Mouse (Mus musculus) inflammation-experienced regulatory T-cells, adult 6 months (primary cell): Measurements from ENCODE around the gene Midn. TPM values are rescaled to one million over a fixed set of nuclear protein-coding genes. Genes with fewer than 3 reads are reported as not detected.
A peak's percentile ranks its signal among the peaks of the same experiment; 100 is the strongest.
"Not testable (repeated sequence)": the region's sequence is repeated elsewhere in the genome, so short reads cannot be mapped to it uniquely, and the experiment has no call there.

Experiments
- ATAC-seq: one replicate; pipeline ENCODE4 v1.8.0; 2017
- polyA plus RNA-seq, 3 experiments: library from polyadenylated mRNA; unstranded; fragments of 100-300 nt; shearing (Covaris generic); gene quantifications; one replicate each; pipeline ENCODE4 v1.2.1; 2017

The Midn gene
- polyA plus RNA-seq, 3 experiments from 2014 or later, result 7.3 to 9.3 (median 7.5) TPM

- no peak for ATAC-seq
These were observed 11.0 kb downstream of the Midn start for GRCm38 (mm10) chr10:80159021-80159560.

DNA sequence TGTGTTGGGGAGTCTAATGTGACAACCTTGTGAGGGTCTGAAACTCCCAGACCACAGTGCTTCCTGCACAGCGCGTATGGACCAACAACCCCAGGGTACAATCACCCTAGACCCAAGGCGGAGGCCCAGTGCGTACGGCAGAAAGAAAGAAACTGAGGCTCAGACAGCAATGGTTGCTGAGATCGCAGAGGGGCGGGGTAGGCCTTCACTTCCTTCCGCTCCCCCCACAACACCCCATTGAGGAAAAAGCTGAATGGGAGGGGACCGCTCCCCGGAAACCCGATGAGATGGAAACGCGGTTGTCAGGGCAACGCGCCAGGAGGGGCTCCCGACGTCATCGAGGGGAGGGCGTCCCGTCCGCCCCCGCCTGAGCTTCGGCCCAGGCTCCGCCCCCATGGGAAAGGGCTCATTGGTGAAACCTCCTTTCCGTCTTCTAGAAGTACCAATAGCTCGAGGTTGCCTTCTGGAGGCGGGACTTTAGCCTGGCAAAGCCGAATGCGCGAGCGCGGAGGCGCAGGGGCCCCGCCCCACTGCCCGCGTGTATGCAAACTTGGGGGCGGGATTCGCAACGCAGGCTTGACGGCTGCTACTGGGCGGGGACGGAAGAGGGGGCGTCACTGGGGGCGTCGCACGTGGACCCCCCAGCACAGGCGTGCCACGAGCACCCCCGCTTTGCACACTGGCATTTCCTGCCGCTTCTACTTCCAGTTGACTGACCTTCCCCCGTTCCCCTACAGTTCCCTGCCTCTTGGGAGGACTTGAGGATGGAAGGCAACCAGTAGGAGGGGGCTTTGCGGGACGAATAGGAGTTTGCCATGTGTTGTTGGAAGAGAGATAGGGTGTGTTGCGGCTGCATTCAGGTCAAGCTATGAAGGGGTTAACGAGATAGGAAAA, 11.7 kb downstream of the Midn start:
- ATAC-seq, result peak; percentile 89

GRCm38 (mm10) chr10:80160455-80161371, 12.6 kb downstream of the Midn start:
- no peak for ATAC-seq

DNA sequence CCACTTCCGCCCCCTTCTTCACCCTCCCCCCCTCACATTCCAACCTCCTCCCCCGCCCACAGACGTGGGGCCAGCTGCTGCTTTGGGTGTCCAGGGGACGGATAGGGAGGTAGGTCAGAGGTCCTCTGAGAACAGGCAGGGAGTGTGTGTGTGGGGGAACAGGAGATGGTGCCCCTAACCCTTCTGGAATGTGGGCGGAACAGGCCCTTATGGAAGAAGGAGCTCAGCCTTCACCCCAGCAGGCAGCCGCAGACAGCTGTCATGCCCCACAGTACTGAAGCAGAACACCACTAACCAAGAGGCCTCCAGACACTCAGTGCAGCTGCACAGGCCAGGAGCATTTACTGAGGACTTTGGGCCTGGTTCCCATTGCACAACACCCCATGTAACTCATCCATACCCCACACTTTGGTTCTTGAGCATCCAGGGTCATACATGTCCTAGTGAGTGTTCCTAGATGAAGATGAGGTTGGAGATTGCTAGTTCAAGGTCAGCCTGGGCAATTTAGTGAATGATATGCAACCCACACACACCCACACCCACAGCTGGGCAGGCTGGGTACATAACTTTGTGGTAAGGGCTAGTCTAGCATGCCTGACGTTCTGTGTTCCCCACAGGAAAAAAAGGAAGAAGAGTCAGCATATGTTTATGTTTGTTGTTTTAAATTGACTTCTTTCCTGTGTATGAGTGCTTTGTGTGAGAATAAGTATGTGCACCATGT, 13.6 kb downstream of the Midn start:
- ATAC-seq, result no peak

DNA sequence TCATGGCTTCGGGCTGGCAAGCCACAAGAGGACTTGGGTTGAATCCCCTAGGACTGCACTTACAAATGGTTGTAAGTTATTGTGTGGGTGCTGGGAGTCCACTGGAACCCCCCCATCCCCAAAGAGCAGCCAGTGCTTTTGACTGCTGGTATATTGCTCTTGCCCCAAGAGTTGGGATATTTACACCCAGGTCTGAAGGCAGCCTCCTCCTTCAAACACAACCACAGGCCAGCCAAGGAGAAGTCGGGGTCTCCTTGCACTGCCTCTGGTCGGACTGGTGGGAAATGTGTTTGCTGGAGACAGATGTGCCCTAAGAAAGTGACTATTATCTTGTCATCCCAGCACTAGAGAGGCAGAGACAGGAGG, 14.2 kb downstream of the Midn start:
- no peak for ATAC-seq

DNA sequence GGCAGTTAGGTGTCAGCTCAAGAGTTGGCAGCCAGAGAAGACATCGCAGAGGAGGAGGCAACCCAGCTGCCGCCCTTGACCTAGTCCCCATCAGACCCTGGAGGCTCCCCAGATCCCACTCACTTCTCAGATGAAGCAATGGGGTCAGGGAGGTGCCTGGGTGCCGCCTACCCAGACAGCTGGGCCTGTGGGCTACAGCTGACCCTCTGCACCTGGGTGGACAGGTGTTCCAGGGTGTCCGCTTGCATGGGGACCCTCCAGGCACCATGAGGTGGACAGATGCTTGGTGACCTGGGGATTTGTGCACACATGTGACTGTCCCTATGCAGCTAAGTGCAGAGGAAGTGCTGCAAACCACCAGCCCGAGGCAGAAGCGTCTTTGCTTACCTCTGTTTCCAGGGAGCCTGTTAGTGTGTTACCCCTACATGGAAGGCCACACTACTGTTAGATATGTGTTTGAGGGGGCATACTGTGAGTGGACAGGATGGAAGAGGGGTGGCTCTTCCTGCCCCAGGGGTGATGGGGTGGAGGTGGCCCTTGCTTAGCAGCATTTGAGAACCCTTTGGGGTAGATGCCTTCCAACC, 14.7 kb downstream of the Midn start:
- ATAC-seq, result no peak

DNA sequence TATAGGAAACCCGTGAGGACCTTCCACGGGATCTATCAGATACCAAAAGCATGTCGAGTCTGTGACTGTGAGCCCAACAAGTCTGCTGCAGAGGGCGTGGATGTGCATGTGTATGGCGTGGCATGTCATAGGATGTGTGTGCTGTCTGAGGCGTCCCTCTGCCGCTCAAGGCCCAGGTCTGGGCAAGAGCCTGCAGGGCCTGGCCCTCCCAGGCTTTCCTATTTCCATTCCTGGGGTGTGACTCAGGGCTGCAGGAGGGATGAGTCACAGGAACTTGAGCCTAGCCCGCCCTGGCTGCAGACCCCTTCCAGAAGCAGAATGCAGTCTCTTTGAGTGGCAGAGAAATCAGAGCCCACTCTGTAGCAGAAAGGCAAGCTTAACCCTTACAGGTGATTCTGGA, 15.6 kb downstream of the Midn start:
- no peak for ATAC-seq

DNA sequence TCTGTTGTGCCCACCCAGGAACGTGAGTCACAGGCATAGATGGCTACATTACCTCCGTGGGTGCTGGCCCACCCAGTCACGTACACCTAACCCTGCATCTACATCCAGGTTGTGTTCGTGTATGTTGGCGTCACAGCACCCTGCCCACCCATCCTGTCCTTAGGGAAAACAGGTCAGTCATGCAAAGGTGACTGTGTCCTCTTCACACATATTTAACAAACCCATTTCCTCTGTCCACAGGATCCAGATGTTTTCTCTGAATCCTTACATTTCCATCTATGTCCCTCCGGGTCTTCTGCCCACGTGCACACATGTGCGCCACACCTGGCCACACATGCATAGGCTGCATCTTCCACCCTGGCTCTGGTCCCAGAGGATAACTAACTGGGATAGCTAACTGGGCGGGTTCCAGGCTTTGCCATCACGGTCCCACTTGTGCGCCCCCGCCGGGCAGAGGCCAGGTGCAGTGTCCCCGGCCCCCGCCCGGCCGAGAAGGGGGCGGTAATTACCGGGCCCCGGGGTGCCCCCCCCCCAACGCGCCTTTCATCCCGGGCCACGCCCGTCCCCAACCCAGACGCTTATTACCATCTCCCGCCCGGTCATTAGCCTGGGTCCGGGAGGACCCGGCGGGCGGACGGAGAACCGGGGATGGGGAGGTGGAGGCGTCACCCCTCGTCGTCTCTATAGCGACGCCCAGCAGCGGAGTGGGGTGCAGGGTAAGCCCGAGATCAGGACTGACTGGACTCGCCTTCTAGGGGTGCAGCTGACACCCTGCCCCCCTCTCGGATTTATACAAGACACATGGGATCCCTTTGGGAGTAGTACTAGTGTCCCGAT, 16.3 kb downstream of the Midn start:
- no peak for ATAC-seq

DNA sequence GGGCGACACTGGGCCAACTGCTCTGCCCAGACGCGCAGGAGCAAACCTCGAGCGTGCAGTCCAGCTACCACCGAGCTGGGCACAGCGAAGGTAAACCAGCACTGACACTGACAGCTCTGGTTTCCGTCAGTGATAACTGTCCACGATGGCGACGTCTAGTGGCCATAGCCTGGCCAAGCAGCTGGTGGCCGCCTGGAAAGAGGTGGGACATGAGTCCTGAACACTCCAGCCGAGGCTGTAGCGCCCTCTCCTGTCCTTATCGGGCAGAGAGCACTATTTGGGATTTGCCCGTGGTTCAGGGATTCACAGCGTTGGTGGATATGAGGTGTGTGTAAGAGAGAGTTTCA, 16.9 kb downstream of the Midn start:
- peak; percentile 22 for ATAC-seq

DNA sequence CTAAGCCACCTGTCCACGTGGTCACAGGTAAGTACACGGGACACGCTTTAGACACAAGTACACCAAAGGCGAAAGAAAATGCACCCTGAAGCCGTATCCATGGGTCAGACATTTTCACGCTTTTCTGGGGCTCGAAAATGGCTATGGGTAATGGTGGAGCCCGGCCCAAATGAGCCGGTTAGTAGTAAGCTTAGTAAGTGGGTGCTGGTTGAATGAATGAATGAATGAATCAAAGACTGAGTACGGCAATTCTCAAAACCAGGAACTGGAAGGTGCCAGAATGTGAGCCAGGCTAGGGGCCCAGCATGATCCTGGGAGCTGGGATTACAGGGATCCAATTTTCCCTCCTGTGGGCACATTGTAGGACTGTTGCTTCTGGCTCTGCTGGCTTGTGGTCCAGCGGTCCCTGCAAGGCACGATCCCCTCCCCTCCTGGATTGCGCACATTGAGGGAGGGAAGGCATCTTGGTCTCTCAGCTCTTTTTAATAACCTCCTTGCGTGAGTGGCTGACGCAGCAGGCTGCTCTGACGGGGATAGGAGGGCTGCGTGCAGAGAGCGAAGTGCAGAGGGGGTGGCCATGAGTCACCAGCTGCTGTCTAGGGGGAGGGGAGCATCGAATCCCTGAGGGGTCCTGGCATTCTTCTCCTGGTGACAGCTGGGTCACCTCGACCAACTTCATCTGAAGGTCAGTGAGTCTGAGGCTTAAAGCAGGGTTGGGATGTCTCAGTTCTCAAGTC, 17.5 kb downstream of the Midn start, which contains the start of gene Cirbp:
Gene Cirbp, plus strand, starts transcription at position 594 of the 737 bp plus-strand sequence.
- no peak for ATAC-seq

DNA sequence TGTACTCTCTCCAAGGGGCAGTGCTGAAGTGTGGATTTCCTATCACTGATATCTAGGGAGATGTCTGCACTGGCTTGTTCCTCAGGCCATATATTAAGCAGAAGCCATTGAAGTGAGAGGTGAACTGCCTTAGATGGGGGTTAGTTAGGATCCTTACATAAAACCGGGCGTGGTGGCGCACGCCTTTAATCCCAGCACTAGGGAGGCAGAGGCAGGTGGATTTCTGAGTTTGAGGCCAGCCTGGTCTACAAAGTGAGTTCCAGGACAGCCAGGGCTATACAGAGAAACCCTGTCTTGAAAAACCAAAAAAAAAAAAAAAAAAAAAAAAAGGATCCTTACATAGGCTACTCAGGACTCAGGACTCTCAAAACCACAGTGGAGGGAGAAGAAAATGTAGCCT, 18.1 kb downstream of the Midn start:
- not testable (repeated sequence) for ATAC-seq

DNA sequence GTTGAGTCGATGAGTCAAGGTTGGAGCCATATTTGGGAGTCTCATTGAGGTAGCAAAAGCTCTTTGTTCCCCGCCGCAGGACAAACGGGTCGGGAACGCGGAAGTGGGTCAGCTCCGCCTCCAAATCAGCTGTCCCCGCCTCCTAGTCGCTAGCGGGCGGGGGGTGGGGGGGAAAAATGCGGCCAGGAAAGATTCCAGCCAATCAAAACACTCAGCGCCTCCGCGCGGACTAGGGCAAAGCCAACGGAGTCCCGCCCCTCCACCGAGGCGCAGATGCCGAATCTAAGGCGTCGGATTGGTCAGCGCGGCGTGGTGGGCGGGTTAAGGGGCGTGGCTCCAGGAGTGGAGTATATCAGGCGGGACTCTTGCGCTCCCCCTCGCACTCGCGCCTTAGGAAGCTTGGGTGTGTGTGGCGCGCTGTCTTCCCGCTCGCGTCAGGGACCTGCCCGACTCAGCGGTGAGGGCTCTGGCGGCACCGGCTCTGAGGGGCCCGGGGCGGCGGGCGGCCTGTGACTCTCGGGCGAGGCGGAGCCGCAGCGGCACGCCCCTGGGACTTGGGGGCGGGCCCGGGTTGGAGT, 19.5 kb downstream of the Midn start:
- ATAC-seq, result peak; percentile 88

- peak; percentile 14 for ATAC-seq
These were observed 20.1 kb downstream of the Midn start for GRCm38 (mm10) chr10:80168038-80168661.

DNA sequence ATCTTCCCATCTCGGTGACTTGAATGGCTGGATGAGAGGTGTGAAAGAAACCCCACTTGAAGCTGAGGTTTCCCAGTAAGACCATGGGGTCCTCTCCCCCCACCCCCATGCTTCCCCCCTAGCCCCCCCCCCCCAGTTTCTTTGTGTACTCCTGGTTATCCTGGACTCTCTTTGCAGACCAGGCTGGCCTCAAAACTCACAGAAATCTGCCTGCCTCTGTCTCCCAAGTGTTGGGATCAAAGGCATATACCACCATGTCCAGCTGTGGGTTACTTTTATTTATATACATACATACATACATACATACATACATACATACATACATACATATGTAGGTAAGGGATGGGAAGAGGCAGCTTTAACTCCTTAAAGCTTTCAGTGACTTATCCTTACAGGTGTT, 21.0 kb downstream of the Midn start:
- ATAC-seq, result no peak

- no peak for ATAC-seq
These were observed 21.6 kb downstream of the Midn start for GRCm38 (mm10) chr10:80169651-80170050.

GRCm38 (mm10) chr10:80170052-80170451, 22.0 kb downstream of the Midn start:
- no peak for ATAC-seq

DNA sequence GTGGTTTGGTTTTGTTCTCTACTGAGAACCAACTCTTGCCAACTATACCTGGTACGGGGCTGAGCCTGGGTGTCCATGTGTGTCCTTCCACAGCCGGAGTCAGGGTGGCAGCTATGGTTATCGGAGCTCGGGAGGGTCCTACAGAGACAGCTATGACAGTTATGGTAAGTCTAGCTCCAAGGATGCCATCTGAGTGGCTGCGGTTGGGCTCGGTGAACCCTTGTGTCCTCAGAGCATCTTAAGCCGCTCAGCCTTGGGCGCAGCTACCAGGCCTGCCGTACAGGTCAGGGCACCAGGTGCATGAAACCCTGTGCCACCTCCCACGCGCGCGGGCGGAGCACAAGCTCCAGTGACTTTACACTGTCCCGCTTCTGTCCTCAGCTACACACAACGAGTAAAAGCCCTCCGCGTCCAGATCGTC, 22.5 kb downstream of the Midn start:
- no peak for ATAC-seq

- ATAC-seq, result no peak
These were observed 23.2 kb downstream of the Midn start for GRCm38 (mm10) chr10:80171252-80171651.

GRCm38 (mm10) chr10:80171760-80172526, 23.9 kb downstream of the Midn start:
- ATAC-seq, result no peak
